Mouse (Mus musculus): ENCODE results near the gene H1foo.

GRCm38 (mm10) chr6:115938798-115939197 is 5.9 kb upstream of the H1foo start:
- TF ChIP-seq CTCF (IDR thresholded peaks at IDR 0.05 in 2 of 3, conservative IDR thresholded peaks at IDR 0.05 in 1 of 3; ENCODE audit: control insufficient read depth in 1 of 3, insufficient read depth in 1 of 3, low read depth in 2 of 3, low read length in 3 of 3, poor library complexity in 1 of 3, severe bottlenecking in 1 of 3) (no peak), EP300 (IDR thresholded peaks at IDR 0.05; ENCODE audit: low read depth in 1 of 2, low read length in 2 of 2) (no peak), HCFC1 (IDR thresholded peaks at IDR 0.05; ENCODE audit: low read depth, low read length) (no peak), USF2 (IDR thresholded peaks at IDR 0.05; ENCODE audit: borderline replicate concordance in 1 of 2, insufficient read depth in 1 of 2, low read depth in 1 of 2, low read length in 2 of 2) (no peak), POLR2A (IDR thresholded peaks at IDR 0.05; ENCODE audit: control insufficient read depth in 1 of 2, insufficient read depth in 1 of 2, low read depth in 1 of 2, low read length in 2 of 2, poor library complexity in 1 of 2) (no peak), RCOR1 (IDR thresholded peaks at IDR 0.05; ENCODE audit: low read depth, low read length) (no peak), POLR2AphosphoS5 (IDR thresholded peaks at IDR 0.05; ENCODE audit: borderline replicate concordance, low read depth, low read length) (no peak), USF1 (IDR thresholded peaks at IDR 0.05; ENCODE audit: low read depth, low read length) (peak; percentile 36; the same call in 1 of the 2 replicates), MYB (IDR thresholded peaks at IDR 0.05; ENCODE audit: low read depth, low read length) (no peak), MAFK (IDR thresholded peaks at IDR 0.05; ENCODE audit: borderline replicate concordance, low read depth, low read length) (no peak)
